Mouse (Mus musculus) heart, postnatal 10 days (tissue): Measurements from ENCODE around the gene Rgl1. TPM values are rescaled to one million over a fixed set of nuclear protein-coding genes. Genes with fewer than 3 reads are reported as not detected.

Experiments used
- DNase-seq, 2 experiments: peaks; one replicate each; pipeline ENCODE4 v3.0.0; 2021
- intact Hi-C: fragments of 180-260 bp; cut with DNase I; formaldehyde crosslinking; loops from one replicate; pipeline ENCODE4 v1.15.1; 2025
- total RNA-seq, 2 experiments: library from RNA; stranded (reverse); gene quantifications; 2 replicates each; pipeline ENCODE4 v1.2.3; 2021

Gene Rgl1
- total RNA-seq, 2 experiments from 2014 or later: 59.3 to 72.0 TPM

DNA sequence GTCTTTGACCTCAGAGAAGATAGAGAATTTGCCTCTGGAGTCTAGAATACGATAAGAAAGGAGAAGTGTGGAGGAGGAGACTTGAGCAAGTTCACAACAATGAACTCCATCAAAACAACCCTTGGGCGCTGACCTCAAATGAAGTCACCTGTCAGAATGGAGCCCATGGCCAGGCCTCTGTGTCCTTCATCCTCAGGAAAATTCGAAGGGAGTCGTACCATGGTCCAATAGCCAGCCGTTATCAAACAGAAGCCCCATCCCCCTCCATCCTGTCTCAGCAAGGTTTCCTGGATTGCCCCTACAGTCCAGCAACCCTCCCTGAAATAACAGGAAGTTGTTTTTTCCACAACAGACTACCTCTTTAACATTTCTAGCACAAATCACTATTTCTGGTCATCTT lies 171.5 kb downstream of the Rgl1 start:
- peak; percentile 42 to 43 for DNase-seq
- intact Hi-C loops: no loop called here

DNA sequence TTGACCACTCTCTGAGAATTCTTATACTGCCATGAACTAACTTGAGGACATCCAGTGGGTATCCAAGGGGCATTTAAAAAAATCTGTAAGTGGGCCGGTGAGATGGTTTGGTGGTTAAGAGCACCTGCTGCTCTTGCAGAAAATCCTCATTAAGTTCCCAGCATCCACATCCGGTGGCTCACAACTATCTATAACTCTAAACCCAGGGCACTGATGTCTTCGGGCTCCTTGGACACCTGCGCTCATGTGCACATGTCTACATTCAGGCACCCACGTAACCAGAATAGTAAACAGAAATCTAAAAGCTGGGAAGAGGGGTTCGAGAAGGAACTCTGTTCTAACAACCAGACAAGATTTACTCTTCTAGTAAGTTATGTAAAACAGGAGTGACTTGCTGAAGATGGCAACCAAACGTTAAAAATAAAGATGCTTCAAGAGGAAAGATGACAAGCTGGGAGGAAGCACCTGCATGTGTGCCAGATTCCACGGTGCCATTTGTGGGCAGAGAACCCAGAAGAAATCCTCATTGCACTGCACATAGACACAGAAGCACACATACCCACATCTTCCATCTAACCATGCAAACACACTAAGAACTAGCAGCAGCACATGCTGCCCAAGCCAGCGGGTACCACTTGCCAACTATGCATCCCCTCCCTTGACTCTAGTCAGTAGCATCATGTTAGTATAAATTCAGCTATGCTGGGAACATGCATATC lies 172.2 kb downstream of the Rgl1 start:
- intact Hi-C loops: no loop called here

GRCm38 (mm10) chr1:152593382-152593781 lies 172.8 kb downstream of the Rgl1 start:
- DNase-seq: no peak
- intact Hi-C loops: no loop called here

More for the DNA sequence above, 172.2 kb downstream of the Rgl1 start:
- DNase-seq: no peak

- intact Hi-C loops: no loop called here
- DNase-seq: peak; percentile 73 to 83
These were observed 173.5 kb downstream of the Rgl1 start for GRCm38 (mm10) chr1:152592609-152593008.

DNA sequence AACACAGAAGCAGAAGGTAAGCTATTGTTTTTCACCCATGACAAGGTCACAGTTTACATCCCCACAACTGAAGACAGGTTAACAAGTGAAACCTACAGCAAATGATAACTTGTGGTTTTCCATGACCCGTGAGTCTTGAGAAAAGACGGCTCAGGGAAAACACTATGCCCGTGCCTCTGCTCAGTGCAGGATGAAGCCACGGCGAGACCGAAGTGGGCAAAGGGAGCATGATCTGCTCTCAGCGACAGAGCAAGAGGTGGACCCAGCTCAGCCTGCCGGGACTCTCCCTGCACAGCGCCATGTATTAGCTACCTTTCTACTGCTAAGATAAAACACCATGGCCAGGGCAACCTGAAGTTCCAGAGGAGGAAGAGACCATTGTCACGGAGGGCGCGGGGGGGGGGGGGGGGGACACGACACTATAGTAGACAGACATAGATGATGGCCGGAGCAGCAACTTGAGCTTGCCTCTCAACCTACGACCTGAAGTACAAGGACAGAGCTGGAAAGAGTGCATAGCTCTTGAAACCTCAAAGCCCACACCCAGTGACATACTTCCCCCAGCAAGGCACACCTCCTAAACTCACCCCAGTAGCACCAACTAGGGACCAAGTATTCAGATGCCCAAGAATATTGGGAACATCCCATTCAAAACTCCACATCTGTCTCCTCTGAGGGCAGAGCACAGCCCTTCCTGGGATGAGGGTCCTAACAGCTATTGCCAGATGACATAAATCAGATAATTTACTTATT lies 174.2 kb downstream of the Rgl1 start:
- intact Hi-C loops: no loop called here

DNA sequence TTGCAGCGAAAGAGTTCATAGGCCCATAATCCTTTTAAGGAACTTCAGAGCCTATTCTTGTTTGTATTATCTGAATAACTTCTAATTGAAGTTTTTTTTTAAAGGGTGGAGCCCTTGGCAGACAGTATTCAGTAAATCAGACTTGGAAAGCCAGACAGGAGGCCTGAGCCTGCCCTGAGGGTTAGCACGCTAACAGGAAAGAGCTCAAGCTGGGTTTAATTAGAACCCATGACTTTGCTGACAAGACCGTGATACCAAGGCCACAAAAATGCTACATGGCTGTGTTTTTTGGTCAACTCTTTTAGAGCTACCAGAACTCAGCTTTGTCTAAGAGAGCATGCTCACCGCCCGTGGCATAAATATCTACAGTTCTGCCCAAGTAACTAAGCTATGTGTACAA lies 175.8 kb downstream of the Rgl1 start:
- intact Hi-C loops: no loop called here
- DNase-seq: no peak

More for the DNA sequence above, 174.2 kb downstream of the Rgl1 start:
- DNase-seq: no peak

DNA sequence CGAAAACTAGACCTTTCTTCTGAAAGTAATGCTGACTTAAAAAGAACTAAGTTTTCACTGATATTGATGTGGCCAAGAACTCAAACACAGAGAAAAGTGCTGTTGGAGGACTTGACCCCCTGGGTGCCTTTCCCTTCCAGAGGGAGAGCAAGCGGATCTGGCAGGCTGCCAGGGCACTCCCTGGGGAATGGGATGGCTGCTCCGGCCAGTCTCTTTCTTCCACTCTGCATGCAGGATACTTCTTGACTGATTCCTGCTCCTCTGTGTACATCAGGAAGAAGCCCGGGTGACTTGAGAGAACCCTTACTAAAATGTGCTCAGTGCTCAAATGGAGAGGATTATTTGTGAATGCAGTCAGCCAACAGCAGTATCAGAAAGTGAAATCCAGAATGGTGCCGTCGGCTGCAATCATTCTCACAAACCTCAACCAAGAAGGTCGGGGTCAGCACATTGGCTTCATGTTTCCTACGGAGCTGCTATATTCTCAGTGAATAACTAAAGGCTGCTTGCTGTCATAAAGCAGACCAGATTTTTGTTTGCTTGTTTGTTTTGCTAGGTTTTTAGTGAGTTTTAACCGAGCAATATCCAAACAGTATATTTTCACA lies 176.7 kb downstream of the Rgl1 start:
- DNase-seq: peak; percentile 86 to 87
- intact Hi-C loops: no loop called here

DNA sequence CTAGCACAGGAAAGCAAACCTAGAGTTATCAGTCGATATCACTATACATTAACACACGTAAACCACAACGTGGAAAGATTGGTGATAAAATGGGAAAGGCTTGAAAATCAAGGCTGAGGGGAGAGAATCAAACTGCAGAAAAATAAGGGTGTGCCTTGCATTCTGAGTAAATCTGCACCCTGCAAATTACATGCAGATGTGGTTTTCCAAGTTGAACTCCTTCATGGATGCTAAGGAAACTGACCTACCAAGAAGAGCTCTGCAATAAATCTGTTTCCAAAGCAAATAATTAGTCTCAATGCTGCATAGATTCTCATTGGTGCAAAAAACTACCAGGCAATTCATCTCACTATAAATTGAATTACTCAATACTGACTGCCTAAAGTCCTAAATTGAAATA lies 178.7 kb downstream of the Rgl1 start:
- intact Hi-C loops: no loop called here

GRCm38 (mm10) chr1:152585385-152585984 lies 180.7 kb downstream of the Rgl1 start:
- intact Hi-C loops: no loop called here
- no peak for DNase-seq

More for the DNA sequence above, 178.7 kb downstream of the Rgl1 start:
- no peak for DNase-seq

DNA sequence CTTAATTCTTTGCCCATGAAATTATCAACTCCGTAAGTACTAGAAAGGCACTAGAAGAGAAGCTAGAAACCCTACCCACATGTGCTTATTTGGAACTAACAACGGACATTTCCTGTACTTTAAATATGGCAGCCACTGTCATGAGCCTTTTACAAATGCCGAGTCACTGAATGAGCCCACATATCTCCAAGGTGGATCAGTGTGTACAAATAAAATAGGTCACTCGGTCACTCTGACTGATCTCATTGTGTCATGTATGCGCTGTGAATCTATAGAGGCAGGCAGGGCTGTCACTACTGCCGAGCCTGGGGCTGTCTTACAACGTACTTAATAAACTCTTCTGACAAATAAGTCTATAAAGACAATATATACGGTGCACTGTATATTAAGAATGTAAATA lies 181.2 kb downstream of the Rgl1 start:
- intact Hi-C loops: no loop called here
- DNase-seq: no peak

DNA sequence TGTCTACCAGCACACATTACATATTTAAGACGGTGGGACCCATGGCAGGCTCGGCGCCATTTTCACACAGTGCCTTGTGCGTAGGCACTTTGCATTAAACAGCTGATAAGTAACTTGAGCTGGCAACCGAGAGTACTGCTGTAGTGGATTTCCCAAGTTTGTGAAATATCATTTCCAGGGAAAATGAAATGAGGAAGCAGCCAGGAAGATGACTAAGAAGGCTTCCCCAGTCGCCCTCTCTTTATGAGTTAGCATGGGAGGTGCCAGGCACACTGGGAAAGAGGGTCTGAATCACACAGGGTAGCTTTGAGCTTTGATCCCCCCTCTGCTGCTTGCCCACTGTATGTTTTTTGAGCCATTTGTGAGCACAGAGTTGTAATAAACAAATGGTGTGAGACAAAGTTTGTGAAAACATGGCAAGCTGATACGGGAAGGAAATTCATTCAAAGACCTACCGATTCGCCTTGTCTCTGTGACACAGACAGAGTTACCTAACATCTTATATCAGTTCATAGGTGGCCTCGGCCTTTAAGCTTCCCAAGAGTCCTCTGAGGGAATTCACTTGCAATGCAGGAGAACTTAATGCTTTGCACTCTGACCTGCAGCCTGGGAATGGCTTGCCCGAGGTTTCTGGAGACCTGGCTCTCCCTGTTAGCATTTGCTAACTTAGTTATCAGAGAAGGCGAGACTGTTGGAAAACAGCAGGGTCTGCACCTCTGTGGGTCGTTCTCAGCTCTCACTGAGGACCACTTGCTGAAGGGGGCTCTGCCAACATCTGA lies 184.8 kb downstream of the Rgl1 start:
- no peak for DNase-seq
- intact Hi-C loops: no loop called here

GRCm38 (mm10) chr1:152578944-152579343 lies 187.2 kb downstream of the Rgl1 start:
- peak in 1 of 2 experiments; percentile 38 for DNase-seq
- intact Hi-C loops: loop anchor here (5.0 kb wide), 1 partner anchor 43 kb away; no protein-coding TSS in a partner anchor

GRCm38 (mm10) chr1:152578108-152578721 lies 187.9 kb downstream of the Rgl1 start:
- DNase-seq: no peak
- intact Hi-C loops: loop anchor here (5.0 kb wide), 1 partner anchor 44 kb away; no protein-coding TSS in a partner anchor

GRCm38 (mm10) chr1:152576614-152577144 lies 189.5 kb downstream of the Rgl1 start:
- DNase-seq: no peak
- intact Hi-C loops: loop anchor here (5.0 kb wide), 1 partner anchor 46 kb away; no protein-coding TSS in a partner anchor

DNA sequence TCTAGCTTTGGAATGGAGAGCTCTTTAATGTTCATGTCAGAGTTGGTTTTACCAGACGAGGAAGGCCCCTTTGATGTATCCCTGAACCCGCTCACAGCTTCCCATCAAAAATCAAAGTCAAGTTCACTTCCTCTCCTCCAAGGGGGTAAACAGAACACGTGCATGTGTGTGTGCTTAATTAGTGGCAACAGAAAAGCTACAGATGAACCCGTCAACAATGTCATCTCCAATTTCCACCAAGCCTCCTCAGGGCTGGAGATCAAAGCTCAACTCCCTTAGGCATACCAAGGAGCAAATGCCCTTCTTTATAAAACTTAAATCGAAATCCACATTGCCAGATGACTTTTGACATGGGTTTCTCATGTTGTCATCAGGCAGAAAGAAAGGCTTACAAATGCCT lies 191.1 kb downstream of the Rgl1 start:
- DNase-seq: no peak
- intact Hi-C loops: loop anchor here (5.0 kb wide), 1 partner anchor 47 kb away; no protein-coding TSS in a partner anchor

- intact Hi-C loops: loop anchor here (5.0 kb wide), 1 partner anchor 46 kb away; no protein-coding TSS in a partner anchor
These were observed 192.6 kb downstream of the Rgl1 start for GRCm38 (mm10) chr1:152573470-152574059.

GRCm38 (mm10) chr1:152572755-152573469 lies 193.2 kb downstream of the Rgl1 start:
- no peak for DNase-seq

More at GRCm38 (mm10) chr1:152573470-152574059, 192.6 kb downstream of the Rgl1 start:
- DNase-seq: no peak

GRCm38 (mm10) chr1:152571340-152571739 lies 194.8 kb downstream of the Rgl1 start:
- intact Hi-C loops: loop anchor here (5.0 kb wide), 1 partner anchor 44 kb away; no protein-coding TSS in a partner anchor
- no peak for DNase-seq

More at GRCm38 (mm10) chr1:152572755-152573469, 193.2 kb downstream of the Rgl1 start:
- intact Hi-C loops: loop anchor here (5.0 kb wide), 1 partner anchor 46 kb away; no protein-coding TSS in a partner anchor
